Mouse (Mus musculus) right cerebral cortex, postnatal 14 days (tissue): ENCODE measurements around the gene Gm47995.
A peak's percentile ranks its signal among the peaks of the same experiment; 100 is the strongest.

Source experiments
- DNase-seq: peaks from one replicate; pipeline ENCODE4 v3.0.0; 2022

The Gm47995 gene

DNA sequence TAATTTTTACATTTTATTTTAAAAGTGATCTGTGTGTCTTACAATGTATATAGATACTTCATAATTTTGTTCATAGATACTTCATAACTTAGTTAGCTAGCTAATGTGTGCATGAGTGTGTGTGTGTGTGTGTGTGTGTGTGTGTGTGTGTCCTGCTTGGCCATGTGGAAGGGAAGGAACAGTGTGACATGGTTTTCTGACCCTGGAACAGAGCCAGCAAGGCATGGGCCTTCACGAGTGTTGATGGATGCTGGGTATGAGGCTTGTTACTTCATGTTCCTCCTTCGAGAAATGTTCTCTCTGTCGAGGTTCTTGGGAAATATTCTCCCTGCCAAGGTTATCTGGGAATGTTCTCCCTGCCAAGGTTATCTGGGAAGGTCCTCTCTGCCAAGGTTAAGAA, 35.5 kb downstream of the Gm47995 start:
- DNase-seq: no peak

DNA sequence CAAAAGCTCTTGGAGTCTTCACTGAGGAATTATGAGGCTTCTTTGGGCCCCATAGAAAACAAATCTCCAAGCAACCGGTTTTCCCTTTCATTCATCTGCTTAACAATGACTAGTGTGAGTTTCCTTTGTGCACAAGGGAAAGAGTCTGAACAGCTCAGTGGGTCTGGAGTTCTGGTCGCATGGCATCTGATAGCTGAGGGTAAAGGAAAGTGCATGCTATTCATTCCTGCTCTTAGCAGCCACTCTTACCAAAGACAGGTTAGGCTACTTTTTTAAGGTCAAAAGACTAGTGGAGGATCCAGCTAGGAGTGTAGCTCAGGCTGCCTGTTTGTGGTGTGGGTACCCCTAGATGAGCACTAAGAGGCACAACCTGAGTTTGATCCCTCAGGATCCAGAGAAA, 37.3 kb downstream of the Gm47995 start:
- no peak for DNase-seq

DNA sequence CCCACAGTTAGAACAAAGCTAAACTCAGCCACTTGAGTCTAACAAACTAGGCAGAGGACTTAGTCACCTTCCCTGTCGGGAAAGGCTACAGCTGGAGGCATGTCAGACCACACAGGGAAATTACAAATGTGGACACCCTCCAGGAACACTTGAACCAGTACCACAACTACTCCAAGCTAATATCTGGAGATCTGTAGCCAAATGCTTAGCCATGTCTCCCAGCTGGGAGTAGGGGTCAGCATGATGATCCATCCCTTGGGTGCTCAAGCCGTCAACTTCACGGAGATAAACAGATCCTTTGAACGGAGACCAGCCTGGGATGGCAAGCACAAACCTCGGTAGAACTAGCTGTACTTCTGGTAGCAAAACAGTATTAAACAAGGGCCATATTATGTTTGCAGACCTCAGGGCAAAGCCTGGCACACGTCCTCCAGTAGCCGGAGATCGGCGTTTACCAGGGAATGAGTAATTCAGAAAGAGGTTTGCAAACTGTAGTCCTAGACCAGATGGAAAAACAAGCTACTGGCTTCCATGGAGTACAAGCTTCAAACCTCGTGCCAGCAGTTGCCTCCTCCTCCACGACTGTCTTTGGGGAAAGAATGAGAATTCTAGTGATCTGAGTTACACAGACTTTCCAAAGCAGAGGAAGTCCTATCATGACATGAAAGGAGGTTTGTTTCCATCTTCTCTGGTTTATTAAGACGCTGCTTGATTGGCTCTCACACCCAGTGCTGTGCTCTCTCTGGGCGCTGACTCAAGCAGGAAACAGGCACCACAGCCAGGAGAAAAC, 38.1 kb downstream of the Gm47995 start:
- DNase-seq: peak; percentile 4

DNA sequence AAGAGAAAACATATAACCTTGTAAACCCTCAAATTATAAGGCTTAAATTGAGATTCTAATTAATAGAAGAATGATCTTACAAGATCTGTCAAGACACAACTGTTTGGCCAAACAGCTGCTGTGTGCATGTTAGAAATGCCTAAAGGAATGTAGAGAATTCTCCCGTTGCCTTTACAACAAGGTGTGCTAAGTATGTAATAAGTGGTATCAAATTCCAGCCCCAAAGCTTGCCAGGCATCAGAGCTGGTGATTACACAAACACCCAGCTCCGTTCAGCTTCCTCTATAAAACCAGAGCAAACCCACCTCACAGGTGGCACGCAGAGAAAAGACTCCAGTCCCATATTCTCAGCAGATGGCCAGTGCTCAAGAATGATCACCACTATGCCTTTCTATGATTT, 39.5 kb downstream of the Gm47995 start:
- no peak for DNase-seq

DNA sequence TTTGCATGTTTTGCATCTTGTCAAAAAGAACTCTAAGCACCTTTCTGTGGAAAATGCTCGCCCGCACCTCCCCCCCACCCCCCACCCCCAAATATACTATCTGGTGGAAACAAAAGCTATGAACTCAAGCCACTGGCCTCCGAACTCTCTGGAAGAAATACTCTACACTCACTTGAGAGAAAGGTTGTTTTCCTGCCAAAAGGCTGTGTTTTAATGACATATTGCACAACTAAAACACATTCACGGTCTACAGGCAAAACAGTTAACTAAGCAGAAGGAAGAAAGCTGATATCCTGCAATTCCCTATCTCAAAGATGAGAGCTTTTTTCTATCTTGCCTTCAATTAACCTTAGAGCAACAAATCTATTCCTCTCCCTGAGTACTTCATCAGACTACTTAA, 45.1 kb downstream of the Gm47995 start:
- DNase-seq: no peak

DNA sequence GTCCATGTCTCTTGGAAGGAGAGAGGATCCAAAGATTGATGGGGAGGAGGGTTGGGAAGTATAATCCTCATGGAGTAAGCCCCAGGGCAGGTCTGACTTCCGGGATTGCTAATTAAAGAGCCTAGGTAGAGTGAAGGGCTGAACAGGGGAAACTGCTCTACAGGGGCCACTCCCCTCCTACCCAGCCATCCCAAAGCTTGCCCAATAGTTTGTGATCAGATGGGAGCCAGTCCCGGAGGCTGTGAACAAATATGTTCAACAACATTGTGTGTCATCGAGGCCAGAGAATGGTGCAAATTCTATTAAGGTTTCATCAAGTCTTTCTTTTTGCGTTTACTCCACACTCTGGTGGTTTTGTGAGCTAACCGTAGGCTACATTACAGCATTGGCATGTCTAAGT, 45.8 kb downstream of the Gm47995 start:
- no peak for DNase-seq

DNA sequence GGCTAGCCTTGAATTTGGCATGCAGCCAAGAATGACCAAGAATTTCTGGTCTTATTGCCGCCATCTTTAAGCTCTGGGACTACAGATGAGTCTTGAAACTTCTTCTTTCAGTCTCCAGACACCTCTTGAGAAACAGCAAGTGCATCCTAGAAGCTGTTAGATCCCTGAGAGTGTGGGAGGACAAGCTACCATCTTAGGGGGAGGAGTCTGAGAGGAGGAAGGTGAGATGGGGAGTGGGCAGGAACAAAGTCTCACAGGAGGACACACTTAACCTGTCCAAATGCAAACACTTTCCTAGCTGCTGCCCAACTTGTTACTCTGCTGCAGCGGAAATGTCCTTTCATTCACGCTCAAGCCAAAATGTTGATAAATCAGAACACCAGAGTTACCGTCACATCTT, 46.5 kb downstream of the Gm47995 start:
- DNase-seq: no peak

DNA sequence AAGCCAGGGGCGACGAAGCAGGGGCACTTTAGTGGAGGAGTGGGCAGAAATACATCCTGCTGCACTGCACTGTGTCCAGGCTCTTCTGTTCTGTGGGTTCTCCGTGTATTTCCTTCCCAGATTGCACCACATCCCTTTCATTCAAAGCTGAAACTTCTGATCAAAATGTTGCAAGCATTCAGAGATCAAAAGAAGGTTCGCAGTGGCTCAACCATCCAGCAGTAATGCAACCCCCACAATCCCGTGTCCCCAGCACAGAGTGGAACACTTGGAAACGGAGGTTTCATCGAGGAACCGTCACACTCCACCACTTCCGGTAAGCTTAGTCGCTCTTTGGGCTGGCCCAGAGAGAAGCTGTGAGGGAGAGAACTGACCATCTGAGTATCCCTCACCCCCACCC, 46.9 kb downstream of the Gm47995 start:
- no peak for DNase-seq

DNA sequence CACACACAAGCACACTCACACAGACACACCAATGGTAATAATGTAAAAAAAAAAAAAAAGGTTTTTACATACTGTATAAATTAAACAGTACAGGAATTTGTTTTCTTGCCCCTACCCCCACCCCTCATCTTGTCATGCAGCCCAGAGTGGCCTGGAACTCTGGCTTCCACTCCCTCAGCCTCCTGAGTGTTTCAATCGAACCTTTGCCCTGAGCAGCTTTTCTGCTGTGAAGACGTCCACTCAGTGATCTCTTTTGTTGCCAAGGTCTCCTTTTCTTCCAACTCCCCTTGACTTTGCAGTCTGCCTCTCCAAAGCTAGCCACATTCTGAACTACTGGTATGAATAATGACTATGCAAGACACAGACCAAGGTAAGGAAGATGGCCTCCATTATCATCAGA, 47.6 kb downstream of the Gm47995 start:
- no peak for DNase-seq
